Mouse (Mus musculus): ENCODE data around the gene Axin2. TPM values are rescaled to one million over a fixed set of nuclear protein-coding genes. Genes with fewer than 3 reads are reported as not detected.

The Axin2 gene
- total RNA-seq, 2 experiments from 2014 or later: 35.0 to 35.3 TPM

DNA sequence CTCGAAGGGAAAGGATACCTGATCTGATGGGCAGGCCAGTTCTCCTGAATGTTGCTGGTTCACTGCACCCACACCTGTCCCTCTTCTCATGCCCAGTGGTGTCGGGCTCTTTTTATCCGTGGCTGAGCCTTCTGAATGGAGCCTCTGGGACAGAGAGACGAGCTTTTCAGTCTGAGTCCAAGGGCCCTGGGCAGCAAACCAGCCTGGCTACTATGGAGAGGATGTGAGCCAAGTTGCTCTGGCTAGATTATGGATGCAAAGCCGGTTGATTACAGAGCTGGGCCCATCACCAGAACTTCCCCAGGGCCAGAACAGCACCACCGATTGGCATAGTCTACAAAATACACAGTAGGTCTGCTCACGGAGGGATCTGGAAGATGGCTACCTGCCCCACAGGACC is 18.5 kb upstream of the Axin2 start:
- no peak for DNase-seq (ENCODE audit: low spot score in 2 of 2)

DNA sequence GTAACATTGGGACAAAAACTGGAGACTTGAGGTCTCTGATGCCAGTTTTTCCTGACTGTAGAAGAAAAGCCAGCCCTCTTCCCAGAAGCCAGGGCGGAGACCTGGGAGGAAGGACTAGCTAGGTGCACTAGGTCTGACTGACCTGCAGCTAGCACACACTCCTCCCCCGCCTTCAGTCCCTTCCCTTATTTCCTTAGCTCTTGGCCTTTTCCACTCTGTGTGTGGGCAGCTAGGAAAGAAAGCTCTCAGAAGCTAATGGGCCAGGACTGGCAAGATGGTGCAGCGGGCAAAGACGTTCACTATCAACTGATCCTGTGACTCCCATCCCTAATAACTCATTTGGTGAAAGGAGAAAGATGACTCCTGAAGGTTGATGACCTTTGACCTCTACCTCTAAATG is 17.8 kb upstream of the Axin2 start:
- no peak for DNase-seq (ENCODE audit: low spot score in 2 of 2)

GRCm38 (mm10) chr11:108906590-108907254 is 13.4 kb upstream of the Axin2 start:
- DNase-seq (ENCODE audit: low spot score in 2 of 2): no peak

DNA sequence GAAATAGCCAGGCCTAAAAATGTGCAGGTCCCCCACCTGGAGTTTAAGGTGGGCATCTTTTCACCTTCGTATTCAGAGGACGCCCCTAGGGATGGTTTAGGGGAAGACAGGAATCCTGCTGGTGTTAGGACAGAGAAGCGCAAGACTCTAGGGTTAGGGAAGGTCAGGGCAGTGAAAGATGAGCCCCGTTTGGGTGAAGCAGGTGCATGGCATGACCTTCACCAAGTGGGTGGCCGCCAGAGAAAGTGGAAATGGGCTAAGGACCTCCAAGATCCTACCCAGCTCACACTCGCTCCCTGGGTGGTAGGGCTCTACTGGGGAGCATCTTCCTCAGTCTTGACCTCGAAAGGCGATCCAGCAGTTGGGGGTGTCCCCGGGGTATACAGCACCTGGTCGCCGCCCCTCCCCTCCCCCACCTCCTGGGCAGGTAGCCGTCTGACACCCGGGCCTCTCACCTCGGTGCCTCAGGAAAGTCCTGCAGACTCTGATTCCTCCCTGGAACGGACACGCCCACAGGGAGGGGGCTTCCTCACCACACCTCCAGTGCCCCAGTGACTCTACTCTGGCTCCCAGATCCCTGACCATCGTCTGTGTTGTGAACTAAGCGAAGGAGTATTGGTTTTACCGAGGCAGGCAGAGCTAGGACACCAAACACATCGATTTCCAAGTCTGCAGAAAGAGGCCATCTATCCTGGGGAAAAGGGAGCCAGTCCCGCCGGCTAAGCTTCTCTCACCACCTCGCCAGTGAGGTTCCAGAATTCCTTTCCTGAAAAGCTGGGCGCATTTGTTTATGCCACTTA is 10.6 kb upstream of the Axin2 start:
- no peak for DNase-seq (ENCODE audit: low spot score in 2 of 2)

- no peak for DNase-seq (ENCODE audit: low spot score in 2 of 2)
These were observed 9.7 kb upstream of the Axin2 start for GRCm38 (mm10) chr11:108910328-108910886.

DNA sequence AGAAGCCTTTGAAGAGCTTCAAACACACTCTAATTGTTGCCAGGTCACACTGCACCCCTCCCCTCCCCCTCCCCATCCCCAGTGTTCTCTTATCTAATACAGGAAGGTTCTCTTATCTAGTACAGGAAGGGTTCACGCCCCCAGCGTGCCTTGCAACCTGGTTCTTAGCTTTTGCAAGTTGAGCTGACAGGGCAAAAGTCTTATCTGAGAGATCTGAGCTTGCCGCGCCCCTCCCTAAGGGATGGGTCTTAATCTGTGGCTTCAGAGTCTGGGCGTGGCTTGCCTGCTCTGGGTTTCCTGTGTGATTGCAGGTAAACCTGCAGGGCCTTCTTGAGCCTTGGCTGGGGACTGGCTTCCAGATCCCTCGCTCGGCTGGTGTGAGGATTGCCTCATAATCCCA is 9.2 kb upstream of the Axin2 start:
- no peak for DNase-seq (ENCODE audit: low spot score in 2 of 2)

DNA sequence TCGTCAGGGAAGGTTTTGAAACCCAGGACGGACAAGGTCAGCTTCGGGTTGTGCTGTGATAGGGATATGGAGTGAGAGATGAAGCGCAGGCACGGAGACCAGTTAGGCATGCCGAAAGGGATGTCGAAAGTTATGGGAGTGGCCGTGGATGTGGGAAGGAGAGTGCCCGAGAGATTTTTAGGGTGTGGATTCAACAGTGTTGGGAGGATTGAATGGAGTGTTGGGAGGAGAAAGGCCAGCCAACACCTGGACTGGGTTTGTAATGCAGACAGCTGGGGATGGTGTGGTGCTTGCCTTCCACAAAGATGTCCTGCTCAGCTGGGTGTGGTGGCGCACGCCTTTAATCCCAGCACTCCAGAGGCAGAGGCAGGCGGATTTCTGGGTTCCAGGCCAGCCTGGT is 8.0 kb upstream of the Axin2 start:
- no peak for DNase-seq (ENCODE audit: low spot score in 2 of 2)

DNA sequence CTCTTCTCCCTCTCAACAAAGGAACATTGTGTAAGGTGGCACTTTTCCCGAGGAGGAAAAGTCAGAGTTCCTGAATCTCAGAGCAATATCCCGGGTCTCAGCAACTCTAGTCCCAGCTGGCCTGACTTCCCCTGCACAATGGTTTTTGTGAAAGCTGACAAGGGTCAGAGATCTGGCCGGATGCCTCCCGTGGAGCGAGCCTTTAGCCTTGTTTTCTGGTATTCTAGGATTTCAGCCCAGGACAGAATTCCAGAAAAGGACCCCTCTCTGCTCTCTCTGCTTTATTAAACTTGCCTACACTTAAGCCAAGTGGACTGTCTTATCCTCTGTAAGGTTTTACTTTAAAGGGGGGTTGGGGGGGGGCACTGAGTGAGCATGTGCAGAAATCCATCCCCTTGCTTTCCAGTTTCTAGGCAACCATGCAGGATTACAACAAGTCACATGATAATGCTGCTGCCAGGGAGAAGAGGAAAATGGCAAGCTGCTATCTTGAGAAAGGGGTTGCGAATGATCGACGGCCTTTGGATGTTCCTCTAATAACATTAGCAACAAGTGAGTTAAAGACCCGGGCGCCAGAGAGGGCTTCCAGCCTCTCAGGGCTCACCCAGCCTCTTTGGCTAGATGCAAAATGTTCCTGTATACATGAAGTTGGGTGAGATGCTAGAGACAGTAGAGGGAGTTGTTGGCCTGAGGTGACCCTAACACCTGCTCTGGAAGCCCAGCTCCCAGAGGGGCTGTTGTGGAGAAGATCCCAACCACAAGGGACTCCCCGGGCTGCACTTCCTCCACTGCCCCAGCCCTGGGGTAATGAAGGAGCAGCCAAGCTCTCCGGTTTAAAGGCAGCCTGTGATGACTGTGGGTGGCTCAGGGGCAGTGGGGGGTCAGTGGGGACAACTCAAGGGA is 2.5 kb upstream of the Axin2 start:
- no peak for DNase-seq (ENCODE audit: low spot score in 2 of 2)

GRCm38 (mm10) chr11:108920636-108921505 is 722 bp downstream of the Axin2 start:
- peak; percentile 64 to 82 for DNase-seq (ENCODE audit: low spot score in 2 of 2)

DNA sequence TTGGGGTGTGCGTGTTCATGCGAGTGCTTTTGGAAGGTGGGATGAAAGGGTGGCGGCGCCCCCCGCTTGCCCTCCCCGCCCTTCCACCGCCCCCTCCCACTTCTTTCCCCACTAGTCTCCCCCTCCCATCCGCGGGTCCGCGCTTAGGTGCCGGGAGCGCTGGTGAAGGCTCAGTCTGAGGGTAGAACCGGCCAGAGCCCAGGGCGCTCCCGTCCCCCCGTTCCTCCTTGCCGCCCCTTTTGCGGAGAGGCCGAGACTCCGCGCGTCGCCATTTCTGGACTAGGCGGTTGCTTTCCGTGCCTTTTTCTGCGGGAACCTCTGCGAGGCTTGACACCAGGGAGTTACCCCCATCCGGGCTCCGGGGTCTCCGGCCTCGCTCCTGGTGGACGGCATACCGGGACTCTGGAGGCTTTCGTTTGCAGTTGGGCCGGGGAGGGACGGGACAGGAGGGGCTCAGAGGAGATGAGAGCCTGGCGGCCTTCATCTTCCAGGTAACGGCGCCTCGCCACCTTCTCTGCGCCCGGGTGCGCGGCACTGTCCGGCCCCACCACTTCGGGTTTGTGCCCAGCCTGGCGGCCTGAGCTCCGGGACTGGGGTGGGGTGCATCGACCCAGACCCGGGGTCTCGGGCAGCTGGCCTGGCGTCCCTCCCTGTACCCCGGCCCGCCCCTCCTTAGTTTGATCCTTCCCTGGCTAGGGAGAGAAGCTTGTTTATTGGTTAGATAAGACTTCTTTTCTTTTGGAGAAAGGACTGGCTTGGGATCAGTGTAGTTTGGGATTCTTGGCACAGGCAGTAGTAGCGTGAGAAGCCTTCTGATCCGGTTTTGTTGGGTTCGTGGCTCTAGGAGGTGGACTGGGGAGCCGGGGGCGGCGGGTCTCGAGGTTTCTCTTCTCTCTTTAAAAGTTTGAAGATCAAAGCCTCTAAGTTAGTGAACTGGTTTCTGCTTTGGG is 1.6 kb downstream of the Axin2 start:
- DNase-seq (ENCODE audit: low spot score in 2 of 2): peak; percentile 34 to 39

DNA sequence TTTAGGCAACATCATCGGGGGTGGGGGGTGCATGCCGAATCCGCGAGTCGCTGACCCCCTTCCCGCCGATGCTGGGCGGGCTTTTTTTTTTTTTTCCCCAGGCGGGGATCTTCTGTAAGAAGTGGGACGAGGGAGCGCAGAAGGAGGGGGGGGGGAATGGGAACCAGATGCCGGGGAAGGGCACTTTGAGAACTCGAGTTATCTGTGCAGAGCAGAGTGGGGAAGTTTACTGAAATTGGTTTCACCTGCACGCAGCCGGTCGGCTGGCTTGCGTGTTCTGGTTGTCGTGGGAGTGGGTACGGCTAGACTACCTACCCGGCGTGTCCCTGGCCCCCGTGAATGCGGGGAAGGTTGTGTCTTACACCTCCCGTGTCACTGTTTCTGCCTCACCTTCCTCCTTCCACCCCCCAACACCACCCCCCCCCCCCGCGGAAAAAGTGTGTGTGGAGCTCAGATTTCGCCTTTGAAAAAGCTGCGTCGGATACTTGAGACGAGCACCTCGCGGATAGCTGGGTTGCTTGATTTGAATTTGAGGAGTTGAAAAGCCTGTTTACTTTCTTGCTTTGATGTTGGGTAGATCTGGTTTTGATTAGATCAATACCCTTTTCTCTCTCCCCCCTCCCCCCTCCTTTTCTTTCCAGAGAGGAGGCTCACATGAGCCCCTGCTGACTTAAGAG is 2.5 kb downstream of the Axin2 start:
- no peak for DNase-seq (ENCODE audit: low spot score in 2 of 2)

GRCm38 (mm10) chr11:108923188-108923575 is 3.0 kb downstream of the Axin2 start:
- no peak for DNase-seq (ENCODE audit: low spot score in 2 of 2)

DNA sequence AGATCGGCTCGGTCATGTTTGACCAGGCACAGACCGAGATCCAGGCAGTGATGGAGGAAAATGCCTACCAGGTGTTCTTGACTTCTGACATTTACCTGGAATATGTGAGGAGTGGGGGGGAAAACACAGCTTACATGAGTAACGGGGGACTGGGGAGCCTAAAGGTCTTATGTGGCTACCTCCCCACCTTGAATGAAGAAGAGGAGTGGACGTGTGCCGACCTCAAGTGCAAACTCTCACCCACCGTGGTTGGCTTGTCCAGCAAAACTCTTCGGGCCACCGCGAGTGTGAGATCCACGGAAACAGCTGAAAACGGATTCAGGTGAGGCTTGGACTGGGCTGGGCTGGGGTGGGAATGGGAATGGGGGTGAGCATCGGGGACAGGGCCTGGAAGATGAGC is 3.6 kb downstream of the Axin2 start:
- DNase-seq (ENCODE audit: low spot score in 2 of 2): no peak

- DNase-seq (ENCODE audit: low spot score in 2 of 2): no peak
These were observed 4.2 kb downstream of the Axin2 start for GRCm38 (mm10) chr11:108924346-108924745.

DNA sequence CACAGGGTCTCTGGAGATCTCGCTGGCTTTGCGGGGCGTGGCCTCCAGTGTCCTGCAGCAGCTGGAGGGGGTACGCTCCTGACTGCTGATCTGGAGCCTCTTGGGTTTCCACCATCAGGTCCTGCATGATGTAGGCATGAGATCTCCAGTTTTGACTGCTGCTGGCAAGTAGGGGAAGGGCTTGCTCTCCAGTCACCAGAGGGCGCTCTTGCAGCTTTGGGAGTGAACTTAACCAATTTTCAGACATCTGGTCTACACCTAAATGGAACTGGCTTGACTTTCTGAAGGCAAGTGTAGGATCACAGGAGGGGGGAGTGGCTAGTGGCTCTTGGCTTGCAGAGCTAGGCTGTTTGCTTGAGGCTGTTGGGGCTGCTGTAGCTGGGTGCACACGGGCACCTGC is 5.1 kb downstream of the Axin2 start:
- peak; percentile 87 to 95 for DNase-seq (ENCODE audit: low spot score in 2 of 2)

DNA sequence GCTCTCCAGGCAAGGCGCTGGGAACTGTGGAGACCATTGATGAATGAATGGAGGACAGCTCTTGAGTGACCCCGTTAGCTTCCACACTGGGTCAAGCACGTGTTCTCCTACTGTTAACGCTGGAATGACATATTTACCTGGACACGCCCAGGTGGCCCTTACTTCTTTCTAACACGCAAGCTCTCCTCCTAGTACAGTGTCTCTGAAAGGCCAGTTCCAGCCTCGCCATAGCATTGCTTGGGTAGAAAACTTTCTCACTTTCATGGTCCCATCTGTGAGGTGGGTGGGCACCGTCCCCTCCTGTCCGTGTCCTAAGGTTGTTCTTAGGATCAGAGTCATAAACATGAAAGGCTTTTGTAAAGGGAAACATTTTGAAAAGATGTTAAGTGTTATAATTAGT is 5.7 kb downstream of the Axin2 start:
- no peak for DNase-seq (ENCODE audit: low spot score in 2 of 2)

DNA sequence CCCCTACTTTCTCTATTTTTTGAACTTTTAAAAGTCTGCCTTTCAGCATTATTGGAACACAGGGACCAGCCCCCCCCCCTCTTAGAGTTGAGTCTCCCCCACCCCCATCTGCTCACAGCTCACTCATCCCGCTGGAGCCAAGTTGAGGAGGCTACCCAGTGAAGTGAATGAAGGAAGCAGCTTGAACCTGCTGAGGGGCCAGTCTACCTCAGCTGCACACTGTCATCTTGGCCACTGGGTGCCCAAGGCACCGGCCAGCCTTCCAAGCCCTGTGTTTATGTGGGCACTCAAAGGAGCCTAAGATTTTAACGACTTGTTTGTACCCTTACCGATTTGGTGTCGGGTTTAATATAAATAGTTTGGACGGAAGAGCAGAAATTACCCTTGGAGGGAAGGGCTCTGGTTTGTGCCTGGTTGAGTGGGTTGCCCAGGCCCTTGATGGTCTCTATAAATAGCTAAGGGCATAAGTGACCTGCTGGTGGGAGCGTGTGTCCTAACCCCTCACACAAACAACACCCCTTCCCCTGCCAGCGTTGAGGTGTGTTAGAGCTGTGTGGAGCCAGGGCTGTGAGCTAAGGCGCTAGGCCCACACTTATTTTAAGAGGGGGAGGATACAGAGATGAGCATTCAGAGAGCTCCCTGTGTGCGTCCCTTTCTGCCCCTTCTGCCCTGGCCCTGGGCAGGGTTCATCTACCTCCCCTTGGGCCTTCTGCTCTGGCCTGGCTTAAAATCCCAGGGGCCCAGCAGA is 6.4 kb downstream of the Axin2 start:
- no peak for DNase-seq (ENCODE audit: low spot score in 2 of 2)

GRCm38 (mm10) chr11:108927093-108927444 is 6.9 kb downstream of the Axin2 start:
- DNase-seq (ENCODE audit: low spot score in 2 of 2): no peak
